In the genomic region with DNA sequence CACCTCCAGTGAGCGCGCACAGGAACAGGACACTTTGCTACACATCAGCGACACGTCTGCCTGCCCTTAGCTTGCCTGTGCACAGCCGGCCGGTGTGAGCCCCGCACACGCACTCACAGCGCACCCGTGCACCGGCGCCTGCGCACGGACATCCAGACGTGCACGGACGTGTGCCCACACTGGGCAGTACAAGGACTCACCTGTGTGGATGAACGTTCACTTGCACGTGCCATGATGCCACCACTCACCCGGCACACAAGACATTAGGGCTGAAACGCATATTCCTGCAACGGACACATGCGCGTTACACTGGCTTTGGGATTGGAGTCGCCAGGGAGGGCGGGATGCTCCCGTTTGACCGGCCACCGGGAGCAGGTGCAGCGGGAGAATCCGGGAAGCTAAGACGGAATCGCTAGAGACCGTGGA, we compare ENCODE assay signal across 8 mouse cellular contexts. TPM values are rescaled to one million over a fixed set of nuclear protein-coding genes. Genes with fewer than 3 reads are reported as not detected.
DNase-seq lines count a peak whose midpoint lies in the region; ATAC-seq and TF ChIP-seq lines count a peak whose summit lies in the region.

No protein-coding gene starts in this region.

- under 1% methylated on average over 34 of the region's 34 CpGs for WGBS in forebrain, embryonic 15.5 days
- WGBS in lung, postnatal 0 days: under 1% methylated on average over 34 of the region's 34 CpGs

- no peaks in the 10 kb centered on the region for H3K4me1 ChIP-seq in brown adipose tissue, adult 24 weeks (ENCODE audit: control insufficient read depth, insufficient read depth, insufficient read length, low read length)
- peaks cover 35% of the 10 kb centered on the region for H3K4me1 ChIP-seq in forebrain, embryonic 15.5 days
- peaks cover 6% of the 10 kb centered on the region; the same call in 1 of the 2 replicates for H3K4me1 ChIP-seq in lung, postnatal 0 days (ENCODE audit: insufficient read depth, low read depth, low read length)

- ATAC-seq in forebrain, embryonic 15.5 days (replicated peaks): no peak; the same call in 1 of the 2 replicates
- peak; percentile 26 for ATAC-seq in lung, postnatal 0 days

- no peak overlapping the region for H3K27ac ChIP-seq in left cerebral cortex, adult 2 months
- peak overlapping the region; percentile 83 for H3K27ac ChIP-seq in brown adipose tissue, adult 24 weeks (replicated peaks; ENCODE audit: low read depth, low read length)
- H3K27ac ChIP-seq in forebrain, embryonic 15.5 days (replicated peaks): no peak overlapping the region; the same call in 1 of the 2 replicates
- H3K27ac ChIP-seq in lung, postnatal 0 days (ENCODE audit: low read length): peak overlapping the region; percentile 89

- TF ChIP-seq CTCF in left cerebral cortex, adult 2 months (IDR thresholded peaks at IDR 0.05): no peak
- no peak for TF ChIP-seq CTCF in lung, postnatal 0 days (IDR thresholded peaks at IDR 0.05)

- peak overlapping the region; percentile 53 for H3K9ac ChIP-seq in forebrain, embryonic 15.5 days (replicated peaks)
- peak overlapping the region; percentile 69 for H3K9ac ChIP-seq in lung, postnatal 0 days (replicated peaks; ENCODE audit: low read depth)

- DNase-seq in left cerebral cortex, adult 2 months (ENCODE audit: extremely low spot score in 1 of 2, low spot score in 2 of 2): no peak
- DNase-seq in left cerebral cortex, adult 18-20 months (ENCODE audit: low spot score in 2 of 2): no peak
- DNase-seq in lung, postnatal 0 days (ENCODE audit: low spot score): no peak
- DNase-seq in ovary, postnatal 14 days (ENCODE audit: low spot score): no peak
- DNase-seq in layer of hippocampus, postnatal 14 days (ENCODE audit: low spot score in 2 of 2): no peak
- no peak for DNase-seq in thymus, postnatal 4 days

- peaks cover 18% of the 10 kb centered on the region for H3K27me3 ChIP-seq in forebrain, embryonic 15.5 days
- no peaks in the 10 kb centered on the region for H3K27me3 ChIP-seq in lung, postnatal 0 days (replicated peaks; ENCODE audit: insufficient read depth, low read length)

- no peak for TF ChIP-seq EP300 in lung, postnatal 0 days (IDR thresholded peaks at IDR 0.05)

- peak overlapping the region; percentile 69 for H3K4me2 ChIP-seq in forebrain, embryonic 15.5 days (replicated peaks)
- H3K4me2 ChIP-seq in lung, postnatal 0 days (replicated peaks; ENCODE audit: low read depth, low read length): peak overlapping the region; percentile 99

- no peaks in the 10 kb centered on the region for H3K9me3 ChIP-seq in forebrain, embryonic 15.5 days
- no peaks in the 10 kb centered on the region for H3K9me3 ChIP-seq in lung, postnatal 0 days (ENCODE audit: low read length)

- H3K36me3 ChIP-seq in forebrain, embryonic 15.5 days: no peaks in the 10 kb centered on the region
- peaks cover 4% of the 10 kb centered on the region; the same call in 1 of the 2 replicates for H3K36me3 ChIP-seq in lung, postnatal 0 days (ENCODE audit: insufficient read depth, low read length)

- peak overlapping the region; percentile 65 for H3K4me3 ChIP-seq in left cerebral cortex, adult 2 months
- peak overlapping the region; percentile 94 for H3K4me3 ChIP-seq in brown adipose tissue, adult 24 weeks (ENCODE audit: insufficient read depth, low read depth, low read length)
- H3K4me3 ChIP-seq in forebrain, embryonic 15.5 days: peak overlapping the region; percentile 61
- H3K4me3 ChIP-seq in lung, postnatal 0 days (ENCODE audit: low read depth, low read length): peak overlapping the region; percentile 74

- intact Hi-C loops in left cerebral cortex, adult 2 months (cut with DNase I): loop anchor here (1.0 to 5.0 kb wide), 3 partner anchors 25 to 147 kb away; no protein-coding TSS in a partner anchor

RNA-seq across cellular contexts. Expression of gene Nfkb2, which starts 0.8 kb away (rescaled TPM):
- total RNA-seq in left cerebral cortex, adult 2 months (2021): 1 to 10 TPM; 2.9 to 3.3 TPM
- 1 to 10 TPM; 1.9 to 2.1 TPM for total RNA-seq in left cerebral cortex, adult 18-20 months (2021)
- 8.2 and 9.2 TPM in 2 replicates for polyA plus RNA-seq in brown adipose tissue, adult 24 weeks (2012; ENCODE audit: insufficient read depth, insufficient read length, missing spikeins)
- polyA plus RNA-seq in forebrain, embryonic 15.5 days (2015; fragmentation: Nextera tagmentation; extraction: Ambion mirVana): 1.9 and 2.2 TPM in 2 replicates
- polyA plus RNA-seq in lung, postnatal 0 days (2015; fragmentation: Nextera tagmentation; extraction: Ambion mirVana): 12.5 and 21.1 TPM in 2 replicates
- total RNA-seq in layer of hippocampus, postnatal 14 days (2021): 1 to 10 TPM; 2.3 to 2.6 TPM

RNA-seq across cellular contexts. Expression of gene Psd, which starts 22.0 kb away (rescaled TPM):
- total RNA-seq in left cerebral cortex, adult 2 months (2021): 100 to 1,000 TPM; 605 to 647 TPM
- 100 to 1,000 TPM; 612 to 681 TPM for total RNA-seq in left cerebral cortex, adult 18-20 months (2021)
- 1.4 TPM in 1 of 2 replicates, not detected in the other for polyA plus RNA-seq in brown adipose tissue, adult 24 weeks (2012; ENCODE audit: insufficient read depth, insufficient read length, missing spikeins)
- polyA plus RNA-seq in forebrain, embryonic 15.5 days (2015; fragmentation: Nextera tagmentation; extraction: Ambion mirVana): 78.2 and 79.9 TPM in 2 replicates
- polyA plus RNA-seq in lung, postnatal 0 days (2015; fragmentation: Nextera tagmentation; extraction: Ambion mirVana): 2.7 and 4.9 TPM in 2 replicates
- total RNA-seq in layer of hippocampus, postnatal 14 days (2021): 100 to 1,000 TPM; 701 to 730 TPM

RNA-seq across cellular contexts. Expression of gene Fbxl15, which starts 23.1 kb away (rescaled TPM):
- total RNA-seq in left cerebral cortex, adult 2 months (2021): 10 to 100 TPM; 27.0 to 29.6 TPM
- 10 to 100 TPM; 30.0 to 31.1 TPM for total RNA-seq in left cerebral cortex, adult 18-20 months (2021)
- polyA plus RNA-seq in brown adipose tissue, adult 24 weeks (2012; ENCODE audit: insufficient read depth, insufficient read length, missing spikeins): 5.9 and 8.9 TPM in 2 replicates
- polyA plus RNA-seq in forebrain, embryonic 15.5 days (2015; fragmentation: Nextera tagmentation; extraction: Ambion mirVana): 37.5 and 40.2 TPM in 2 replicates
- polyA plus RNA-seq in lung, postnatal 0 days (2015; fragmentation: Nextera tagmentation; extraction: Ambion mirVana): 12.9 and 13.0 TPM in 2 replicates
- 10 to 100 TPM; 32.4 to 32.9 TPM for total RNA-seq in layer of hippocampus, postnatal 14 days (2021)

RNA-seq across cellular contexts. Expression of gene Cuedc2, which starts 33.6 kb away (rescaled TPM):
- 100 to 1,000 TPM; 188 to 196 TPM for total RNA-seq in left cerebral cortex, adult 2 months (2021)
- total RNA-seq in left cerebral cortex, adult 18-20 months (2021): 100 to 1,000 TPM; 199 to 202 TPM
- polyA plus RNA-seq in brown adipose tissue, adult 24 weeks (2012; ENCODE audit: insufficient read depth, insufficient read length, missing spikeins): 61.9 and 67.2 TPM in 2 replicates
- polyA plus RNA-seq in forebrain, embryonic 15.5 days (2015; fragmentation: Nextera tagmentation; extraction: Ambion mirVana): 351 and 362 TPM in 2 replicates
- 94.9 and 99.9 TPM in 2 replicates for polyA plus RNA-seq in lung, postnatal 0 days (2015; fragmentation: Nextera tagmentation; extraction: Ambion mirVana)
- total RNA-seq in layer of hippocampus, postnatal 14 days (2021): 100 to 1,000 TPM; 156 to 162 TPM

RNA-seq across cellular contexts. Expression of gene Mfsd13a, which starts 36.0 kb away (rescaled TPM):
- 10 to 100 TPM; 25.5 to 25.9 TPM for total RNA-seq in left cerebral cortex, adult 2 months (2021)
- 10 to 100 TPM; 22.7 to 26.4 TPM for total RNA-seq in left cerebral cortex, adult 18-20 months (2021)
- polyA plus RNA-seq in brown adipose tissue, adult 24 weeks (2012; ENCODE audit: insufficient read depth, insufficient read length, missing spikeins): 1.0 and 2.6 TPM in 2 replicates
- polyA plus RNA-seq in forebrain, embryonic 15.5 days (2015; fragmentation: Nextera tagmentation; extraction: Ambion mirVana): 8.7 and 9.3 TPM in 2 replicates
- 6.4 and 6.6 TPM in 2 replicates for polyA plus RNA-seq in lung, postnatal 0 days (2015; fragmentation: Nextera tagmentation; extraction: Ambion mirVana)
- total RNA-seq in layer of hippocampus, postnatal 14 days (2021): 10 to 100 TPM; 31.7 to 32.5 TPM

Comparison
In these comparisons a context has a peak if more than half of its experiments do, and no peak if none do; other contexts are left out.
1. H3K27ac ChIP-seq: peak in brown adipose tissue, adult 24 weeks (single experiment) and lung, postnatal 0 days (single experiment); none in left cerebral cortex, adult 2 months (single experiment) and forebrain, embryonic 15.5 days (single experiment).
2. Peak in every context shown above with its lines, with median percentiles within 50 percentile points of each other: H3K4me3 ChIP-seq.